Comparison of ENCODE assay signal across 8 mouse cellular contexts in genomic region chr12:75176691-75177645, GRCm38 (mm10). TPM values are rescaled to one million over a fixed set of nuclear protein-coding genes. Genes with fewer than 3 reads are reported as not detected.
DNase-seq lines count a peak whose midpoint lies in the region; ATAC-seq and TF ChIP-seq lines count a peak whose summit lies in the region.

Kcnh5 (minus strand) TSS chr12:75177332.

- peak within 1 kb of the TSS; percentile 55 for H3K4me2 ChIP-seq in lung, embryonic 15.5 days
- H3K4me2 ChIP-seq in intestine, postnatal 0 days (replicated peaks; ENCODE audit: low read depth): peak within 1 kb of the TSS; percentile 44
- H3K4me2 ChIP-seq in liver, embryonic 12.5 days: peak within 1 kb of the TSS; percentile 37
- peak within 1 kb of the TSS; percentile 73 for H3K4me2 ChIP-seq in stomach, embryonic 14.5 days (replicated peaks; ENCODE audit: low read depth, low read length)

- H3K27ac ChIP-seq in lung, embryonic 15.5 days: no peak within 1 kb of the TSS
- no peak within 1 kb of the TSS for H3K27ac ChIP-seq in cerebellum, adult 2 months (ENCODE audit: insufficient read depth, low read length)
- no peak within 1 kb of the TSS for H3K27ac ChIP-seq in intestine, postnatal 0 days (ENCODE audit: low read depth, low read length)
- H3K27ac ChIP-seq in liver, embryonic 12.5 days: no peak within 1 kb of the TSS
- no peak within 1 kb of the TSS for H3K27ac ChIP-seq in stomach, embryonic 14.5 days (ENCODE audit: low read length)

- H3K36me3 ChIP-seq in lung, embryonic 15.5 days: no peaks in the 10 kb centered on the region
- no peaks in the 10 kb centered on the region for H3K36me3 ChIP-seq in intestine, postnatal 0 days (ENCODE audit: control insufficient read depth, insufficient read depth)
- no peaks in the 10 kb centered on the region for H3K36me3 ChIP-seq in liver, embryonic 12.5 days
- H3K36me3 ChIP-seq in stomach, embryonic 14.5 days (ENCODE audit: control insufficient read depth, insufficient read depth, low read length): no peaks in the 10 kb centered on the region

- TF ChIP-seq CTCF in lung, adult 2 months (IDR thresholded peaks at IDR 0.05; ENCODE audit: insufficient read depth, low read length): no peak
- no peak for TF ChIP-seq CTCF in cerebellum, adult 2 months (IDR thresholded peaks at IDR 0.05; ENCODE audit: borderline replicate concordance, insufficient read depth, low read depth, low read length)
- TF ChIP-seq CTCF in intestine, postnatal 0 days (IDR thresholded peaks at IDR 0.05; ENCODE audit: low read depth): no peak

- WGBS in lung, embryonic 15.5 days: under 1% methylated on average over 47 of the region's 52 CpGs
- WGBS in lung, adult 2 months: 2% methylated on average over 52 of the region's 52 CpGs
- WGBS in cerebellum, adult 2 months: under 1% methylated on average over 39 of the region's 52 CpGs
- 1% methylated on average over 45 of the region's 52 CpGs for WGBS in intestine, postnatal 0 days
- WGBS in liver, embryonic 12.5 days (ENCODE audit: insufficient replicate concordance): 6% methylated on average over 49 of the region's 52 CpGs
- WGBS in stomach, embryonic 14.5 days: under 1% methylated on average over 38 of the region's 52 CpGs

- no peak for TF ChIP-seq POLR2A in lung, adult 2 months (IDR thresholded peaks at IDR 0.05; ENCODE audit: borderline replicate concordance, extremely low read depth, low read depth, low read length)
- no peak for TF ChIP-seq POLR2A in cerebellum, adult 2 months (IDR thresholded peaks at IDR 0.05; ENCODE audit: borderline replicate concordance, insufficient read depth, low read length)

- no peak for DNase-seq in lung, adult 2 months
- peak; percentile 49 to 50 for DNase-seq in cerebellum, adult 2 months
- DNase-seq in forelimb bud, embryonic 11.5 days (ENCODE audit: low read depth, low spot score): peak; percentile 58
- DNase-seq in urinary bladder, adult 2 months (ENCODE audit: low spot score): no peak

- peak within 1 kb of the TSS; percentile 27 for H3K4me3 ChIP-seq in lung, embryonic 15.5 days
- H3K4me3 ChIP-seq in lung, adult 2 months (replicated peaks; ENCODE audit: extremely low read depth, low read depth, low read length): no peak within 1 kb of the TSS
- peak within 1 kb of the TSS; percentile 55 for H3K4me3 ChIP-seq in cerebellum, adult 2 months (replicated peaks; ENCODE audit: insufficient read depth, low read depth, low read length)
- peak within 1 kb of the TSS; percentile 20 for H3K4me3 ChIP-seq in intestine, postnatal 0 days (ENCODE audit: low read depth, low read length)
- no peak within 1 kb of the TSS for H3K4me3 ChIP-seq in liver, embryonic 12.5 days
- H3K4me3 ChIP-seq in stomach, embryonic 14.5 days (ENCODE audit: low read depth, low read length): peak within 1 kb of the TSS; percentile 33

- no peaks in the 10 kb centered on the region for H3K9me3 ChIP-seq in lung, embryonic 15.5 days
- H3K9me3 ChIP-seq in intestine, postnatal 0 days (ENCODE audit: control insufficient read depth): no peaks in the 10 kb centered on the region
- no peaks in the 10 kb centered on the region for H3K9me3 ChIP-seq in liver, embryonic 12.5 days (replicated peaks)
- no peaks in the 10 kb centered on the region for H3K9me3 ChIP-seq in stomach, embryonic 14.5 days (ENCODE audit: control insufficient read depth, low read depth, low read length)

- no peak within 1 kb of the TSS for H3K9ac ChIP-seq in lung, embryonic 15.5 days
- no peak within 1 kb of the TSS for H3K9ac ChIP-seq in intestine, postnatal 0 days (ENCODE audit: low read depth, low read length)
- no peak within 1 kb of the TSS for H3K9ac ChIP-seq in liver, embryonic 12.5 days
- no peak within 1 kb of the TSS for H3K9ac ChIP-seq in stomach, embryonic 14.5 days (replicated peaks; ENCODE audit: low read depth, low read length)

- peaks cover 67% of the 10 kb centered on the region for H3K27me3 ChIP-seq in lung, embryonic 15.5 days
- H3K27me3 ChIP-seq in cerebellum, adult 2 months (ENCODE audit: control insufficient read depth, insufficient read depth, low read length): no peaks in the 10 kb centered on the region; the same call in 1 of the 2 replicates
- peaks cover 28% of the 10 kb centered on the region for H3K27me3 ChIP-seq in intestine, postnatal 0 days (replicated peaks; ENCODE audit: control insufficient read depth, insufficient read depth, low read length)
- H3K27me3 ChIP-seq in liver, embryonic 12.5 days (replicated peaks): peaks cover 49% of the 10 kb centered on the region
- peaks cover 24% of the 10 kb centered on the region for H3K27me3 ChIP-seq in stomach, embryonic 14.5 days (ENCODE audit: control insufficient read depth, insufficient read depth, low read length)

- peak; percentile 74 for ATAC-seq in lung, embryonic 15.5 days (ENCODE audit: borderline replicate concordance, extremely low read depth, low FRiP score, low TSS enrichment)
- no peak for ATAC-seq in intestine, postnatal 0 days
- no peak for ATAC-seq in liver, embryonic 12.5 days
- peak; percentile 63 for ATAC-seq in stomach, embryonic 14.5 days (ENCODE audit: insufficient number of reproducible peaks, insufficient read depth, low FRiP score, low read depth)

- H3K4me1 ChIP-seq in lung, embryonic 15.5 days: peaks cover 12% of the 10 kb centered on the region
- no peaks in the 10 kb centered on the region for H3K4me1 ChIP-seq in lung, adult 2 months (ENCODE audit: control insufficient read depth, insufficient read depth, low read length)
- no peaks in the 10 kb centered on the region for H3K4me1 ChIP-seq in cerebellum, adult 2 months (ENCODE audit: control insufficient read depth, insufficient read depth, low read length)
- H3K4me1 ChIP-seq in intestine, postnatal 0 days (replicated peaks; ENCODE audit: control insufficient read depth, insufficient read depth, low read length): no peaks in the 10 kb centered on the region
- no peaks in the 10 kb centered on the region for H3K4me1 ChIP-seq in liver, embryonic 12.5 days
- H3K4me1 ChIP-seq in stomach, embryonic 14.5 days (ENCODE audit: control insufficient read depth, insufficient read depth, low read length): peaks cover 7% of the 10 kb centered on the region; the same call in 1 of the 2 replicates

RNA-seq across cellular contexts. Expression of gene Kcnh5, which starts in this region (rescaled TPM):
- 0.05 TPM in 2 replicates for polyA plus RNA-seq in lung, embryonic 15.5 days (2015; fragmentation: Nextera tagmentation; extraction: Ambion mirVana)
- polyA plus RNA-seq in lung, adult 2 months (2012; rRNA removed): not detected in 2 replicates
- polyA plus RNA-seq in cerebellum, adult 2 months (2012; rRNA removed): 1.4 and 2.0 TPM in 2 replicates
- 0.03 TPM in 1 of 2 replicates, not detected in the other for polyA plus RNA-seq in intestine, postnatal 0 days (2015; fragmentation: Nextera tagmentation; extraction: Ambion mirVana)
- polyA plus RNA-seq in liver, embryonic 12.5 days (2016; fragmentation: Nextera tagmentation; extraction: Ambion mirVana): not detected in 2 replicates
- polyA plus RNA-seq in stomach, embryonic 14.5 days (2014; fragmentation: Nextera tagmentation; extraction: Ambion mirVana): 0.18 and 0.27 TPM in 2 replicates
- 0.01 and 0.03 TPM in 2 replicates for polyA plus RNA-seq in urinary bladder, adult 2 months (2012; rRNA removed)

Comparison
In these comparisons a context has a peak if more than half of its experiments do, and no peak if none do; other contexts are left out.
1. Peak in ATAC-seq, H3K4me3 ChIP-seq and H3K4me2 ChIP-seq in lung, embryonic 15.5 days; RNA of the gene not detected or under 1 TPM.
2. Peak in ATAC-seq, H3K4me3 ChIP-seq and H3K4me2 ChIP-seq in stomach, embryonic 14.5 days; RNA of the gene not detected or under 1 TPM.
3. H3K4me3 ChIP-seq: peak in cerebellum, adult 2 months (single experiment) and intestine, postnatal 0 days (single experiment); none in lung, adult 2 months (single experiment) and liver, embryonic 12.5 days (single experiment).
4. DNase-seq: peak in cerebellum, adult 2 months (2 of 2) and forelimb bud, embryonic 11.5 days (single experiment); none in lung, adult 2 months (single experiment) and urinary bladder, adult 2 months (single experiment).
5. Peak in every context shown above with its lines, with median percentiles within 50 percentile points of each other: H3K4me2 ChIP-seq.